12 mouse cellular contexts compared by ENCODE assay signal in genomic region chr5:122102476-122103050, GRCm38 (mm10). TPM values are rescaled to one million over a fixed set of nuclear protein-coding genes. Genes with fewer than 3 reads are reported as not detected.
DNase-seq lines count a peak whose midpoint lies in the region; ATAC-seq and TF ChIP-seq lines count a peak whose summit lies in the region.
"Had no signal": no experiment of that assay in that cellular context is flagged by ENCODE, and none has a peak within 500 bp of the region (broad histone marks: within the 10 kb centered on the region; RNA-seq: fewer than 3 reads in every experiment).

No protein-coding gene starts in this region.

- no peak overlapping the region for H3K27ac ChIP-seq in forebrain, embryonic 14.5 days (ENCODE audit: low read depth, low read length)
- H3K27ac ChIP-seq in forebrain, embryonic 10.5 days, result no peak overlapping the region
- no peak overlapping the region for H3K27ac ChIP-seq in lung, embryonic 14.5 days (ENCODE audit: low read depth)
- H3K27ac ChIP-seq in lung, postnatal 0 days (ENCODE audit: low read length), result no peak overlapping the region
- H3K27ac ChIP-seq in heart, postnatal 0 days (ENCODE audit: low read depth), result peak overlapping the region; percentile 99
- H3K27ac ChIP-seq in stomach, embryonic 14.5 days (ENCODE audit: low read length), result no peak overlapping the region

- no peaks in the 10 kb centered on the region for H3K4me1 ChIP-seq in forebrain, embryonic 14.5 days (ENCODE audit: control insufficient read depth, insufficient read depth, low read length)
- H3K4me1 ChIP-seq in forebrain, embryonic 10.5 days, result peaks cover 10% of the 10 kb centered on the region
- H3K4me1 ChIP-seq in lung, embryonic 14.5 days (ENCODE audit: insufficient read depth), result no peaks in the 10 kb centered on the region
- no peaks in the 10 kb centered on the region for H3K4me1 ChIP-seq in lung, postnatal 0 days (ENCODE audit: insufficient read depth, low read depth, low read length)
- no peaks in the 10 kb centered on the region for H3K4me1 ChIP-seq in heart, postnatal 0 days (ENCODE audit: control insufficient read depth, insufficient read depth)
- no peaks in the 10 kb centered on the region for H3K4me1 ChIP-seq in stomach, embryonic 14.5 days (ENCODE audit: control insufficient read depth, insufficient read depth, low read length)

- WGBS in forebrain, embryonic 14.5 days, result 48% methylated on average over 7 of the region's 7 CpGs
- WGBS in forebrain, embryonic 10.5 days, result 70% methylated on average over 7 of the region's 7 CpGs
- 14% methylated on average over 7 of the region's 7 CpGs for WGBS in lung, embryonic 14.5 days
- WGBS in lung, postnatal 0 days, result 15% methylated on average over 7 of the region's 7 CpGs
- WGBS in heart, postnatal 0 days, result 6% methylated on average over 7 of the region's 7 CpGs
- 21% methylated on average over 7 of the region's 7 CpGs for WGBS in stomach, embryonic 14.5 days

- TF ChIP-seq CTCF in lung, embryonic 14.5 days (IDR thresholded peaks at IDR 0.05; ENCODE audit: low read depth), result no peak
- no peak for TF ChIP-seq CTCF in lung, postnatal 0 days (IDR thresholded peaks at IDR 0.05)
- no peak for TF ChIP-seq CTCF in heart, postnatal 0 days (IDR thresholded peaks at IDR 0.05; ENCODE audit: low read depth)

- no peak for DNase-seq in forebrain, embryonic 14.5 days (ENCODE audit: low spot score)
- no peak for DNase-seq in forebrain, embryonic 10.5 days (ENCODE audit: extremely low spot score, low spot score)
- DNase-seq in lung, embryonic 14.5 days, result no peak
- no peak for DNase-seq in lung, postnatal 0 days (ENCODE audit: low spot score)
- peak; percentile 70 for DNase-seq in heart, postnatal 0 days (ENCODE audit: low spot score)
- DNase-seq: adrenal gland, postnatal 25 days had no signal

- H3K27me3 ChIP-seq in forebrain, embryonic 14.5 days (replicated peaks; ENCODE audit: control insufficient read depth, insufficient read depth, low read length), result no peaks in the 10 kb centered on the region
- peaks cover 28% of the 10 kb centered on the region for H3K27me3 ChIP-seq in forebrain, embryonic 10.5 days (ENCODE audit: poor library complexity, severe bottlenecking)
- peaks cover 27% of the 10 kb centered on the region; the same call in 1 of the 2 replicates for H3K27me3 ChIP-seq in lung, embryonic 14.5 days (ENCODE audit: insufficient read depth, low read length)
- H3K27me3 ChIP-seq in lung, postnatal 0 days (replicated peaks; ENCODE audit: insufficient read depth, low read length), result no peaks in the 10 kb centered on the region
- no peaks in the 10 kb centered on the region for H3K27me3 ChIP-seq in heart, postnatal 0 days (ENCODE audit: control insufficient read depth, insufficient read depth, low read length)
- H3K27me3 ChIP-seq in stomach, embryonic 14.5 days (ENCODE audit: control insufficient read depth, insufficient read depth, low read length), result no peaks in the 10 kb centered on the region

- TF ChIP-seq EP300 in lung, postnatal 0 days (IDR thresholded peaks at IDR 0.05), result no peak
- no peak for TF ChIP-seq EP300 in heart, postnatal 0 days (IDR thresholded peaks at IDR 0.05; ENCODE audit: low read depth)

- no peak for ATAC-seq in forebrain, embryonic 14.5 days
- ATAC-seq in lung, embryonic 14.5 days (ENCODE audit: insufficient read depth), result no peak
- ATAC-seq in lung, postnatal 0 days, result no peak
- peak; percentile 19; the same call in 1 of the 2 replicates for ATAC-seq in heart, postnatal 0 days (ENCODE audit: insufficient read depth, low read depth)
- ATAC-seq in stomach, embryonic 14.5 days (ENCODE audit: insufficient number of reproducible peaks, insufficient read depth, low FRiP score, low read depth), result no peak
- ATAC-seq in megakaryocyte, adult 5-6 weeks (ENCODE audit: poor library complexity, severe bottlenecking), result no peak
- no peak for ATAC-seq in granulocyte monocyte progenitor cell, adult 5-6 weeks (replicated peaks; ENCODE audit: poor library complexity, severe bottlenecking)
- ATAC-seq: Patski had no signal

- 0 out of 2 replicates have a peak overlapping the region, but pooled peaks have one; percentile 5 for H3K4me2 ChIP-seq in forebrain, embryonic 14.5 days (ENCODE audit: low read length)
- H3K4me2 ChIP-seq in lung, embryonic 14.5 days, result peak overlapping the region; percentile 35; the same call in 1 of the 2 replicates
- no peak overlapping the region for H3K4me2 ChIP-seq in lung, postnatal 0 days (replicated peaks; ENCODE audit: low read depth, low read length)
- peak overlapping the region; percentile 68 for H3K4me2 ChIP-seq in heart, postnatal 0 days (ENCODE audit: low read depth, low read length)
- H3K4me2 ChIP-seq in stomach, embryonic 14.5 days (replicated peaks; ENCODE audit: low read depth, low read length), result peak overlapping the region; percentile 11
- H3K4me2 ChIP-seq: liver, embryonic 11.5 days had no signal

- no peak overlapping the region for H3K4me3 ChIP-seq in forebrain, embryonic 14.5 days (ENCODE audit: low read depth, low read length)
- no peak overlapping the region for H3K4me3 ChIP-seq in forebrain, embryonic 10.5 days
- no peak overlapping the region for H3K4me3 ChIP-seq in lung, embryonic 14.5 days (ENCODE audit: low read depth, low read length)
- no peak overlapping the region for H3K4me3 ChIP-seq in lung, postnatal 0 days (ENCODE audit: low read depth, low read length)
- H3K4me3 ChIP-seq in heart, postnatal 0 days (ENCODE audit: low read depth, low read length), result peak overlapping the region; percentile 61
- H3K4me3 ChIP-seq in stomach, embryonic 14.5 days (ENCODE audit: low read depth, low read length), result no peak overlapping the region
- H3K4me3 ChIP-seq: megakaryocyte, embryonic 14.5 days had no signal

- H3K36me3 ChIP-seq in forebrain, embryonic 14.5 days (ENCODE audit: control insufficient read depth, insufficient read depth, low read length), result no peaks in the 10 kb centered on the region
- H3K36me3 ChIP-seq in forebrain, embryonic 10.5 days (replicated peaks), result no peaks in the 10 kb centered on the region
- no peaks in the 10 kb centered on the region for H3K36me3 ChIP-seq in lung, embryonic 14.5 days (ENCODE audit: insufficient read depth)
- no peaks in the 10 kb centered on the region for H3K36me3 ChIP-seq in lung, postnatal 0 days (ENCODE audit: insufficient read depth, low read length)
- peaks cover 43% of the 10 kb centered on the region for H3K36me3 ChIP-seq in heart, postnatal 0 days (replicated peaks; ENCODE audit: control insufficient read depth, insufficient read depth, low read length)
- H3K36me3 ChIP-seq in stomach, embryonic 14.5 days (ENCODE audit: control insufficient read depth, insufficient read depth, low read length), result no peaks in the 10 kb centered on the region

- H3K9ac ChIP-seq in forebrain, embryonic 14.5 days (ENCODE audit: low read length), result no peak overlapping the region
- no peak overlapping the region for H3K9ac ChIP-seq in lung, embryonic 14.5 days
- H3K9ac ChIP-seq in lung, postnatal 0 days (replicated peaks; ENCODE audit: low read depth), result no peak overlapping the region
- H3K9ac ChIP-seq in heart, postnatal 0 days (replicated peaks; ENCODE audit: low read depth, low read length), result peak overlapping the region; percentile 90
- H3K9ac ChIP-seq in stomach, embryonic 14.5 days (replicated peaks; ENCODE audit: low read depth, low read length), result no peak overlapping the region

- H3K9me3 ChIP-seq in forebrain, embryonic 14.5 days (replicated peaks; ENCODE audit: control insufficient read depth, low read length), result no peaks in the 10 kb centered on the region
- H3K9me3 ChIP-seq in forebrain, embryonic 10.5 days, result no peaks in the 10 kb centered on the region
- no peaks in the 10 kb centered on the region for H3K9me3 ChIP-seq in lung, embryonic 14.5 days (ENCODE audit: low read depth, low read length)
- no peaks in the 10 kb centered on the region for H3K9me3 ChIP-seq in lung, postnatal 0 days (ENCODE audit: low read length)
- H3K9me3 ChIP-seq in heart, postnatal 0 days (replicated peaks; ENCODE audit: control insufficient read depth, low read length), result no peaks in the 10 kb centered on the region
- H3K9me3 ChIP-seq in stomach, embryonic 14.5 days (ENCODE audit: control insufficient read depth, low read depth, low read length), result no peaks in the 10 kb centered on the region
- H3K9me3 ChIP-seq: megakaryocyte, embryonic 14.5 days had no signal

RNA-seq across cellular contexts. Expression of gene Myl2, which starts 1.8 kb away (rescaled TPM):
- 1.0 and 1.1 TPM in 2 replicates for polyA plus RNA-seq in forebrain, embryonic 14.5 days (2014; fragmentation: Nextera tagmentation; extraction: Ambion mirVana)
- polyA plus RNA-seq in forebrain, embryonic 10.5 days (2016; fragmentation: Nextera tagmentation; extraction: Ambion mirVana), result not detected in 2 replicates
- 0.42 and 2.4 TPM in 2 replicates for polyA plus RNA-seq in lung, embryonic 14.5 days (2014; fragmentation: Nextera tagmentation; extraction: Ambion mirVana)
- polyA plus RNA-seq in lung, postnatal 0 days (2015; fragmentation: Nextera tagmentation; extraction: Ambion mirVana), result 2.8 and 3.5 TPM in 2 replicates
- 7,568 and 8,637 TPM in 2 replicates for total RNA-seq in heart, postnatal 0 days (2014; rRNA removed; ENCODE audit: low replicate concordance)
- polyA plus RNA-seq in heart, postnatal 0 days (2015; fragmentation: Nextera tagmentation; extraction: Ambion mirVana), result 15,488 and 15,525 TPM in 2 replicates
- 1.7 and 2.3 TPM in 2 replicates for polyA plus RNA-seq in stomach, embryonic 14.5 days (2014; fragmentation: Nextera tagmentation; extraction: Ambion mirVana)
- total RNA-seq in megakaryocyte, adult 5-6 weeks (2015), result 0.85 and 1.1 TPM in 2 replicates
- 3.4 and 6.4 TPM in 2 replicates for total RNA-seq in megakaryocyte, adult 5-6 weeks (2017)
- total RNA-seq in granulocyte monocyte progenitor cell, adult 5-6 weeks (2014; fragmentation: Nextera tagmentation), result not detected in 2 replicates
- not detected in 2 replicates for total RNA-seq in granulocyte monocyte progenitor cell, adult 5-6 weeks (2017)
- total RNA-seq: adrenal gland, postnatal 25 days had no signal
- polyA plus RNA-seq: Patski had no signal

RNA-seq across cellular contexts. Expression of gene Ccdc63, which starts 38.1 kb away (rescaled TPM):
- polyA plus RNA-seq in forebrain, embryonic 14.5 days (2014; fragmentation: Nextera tagmentation; extraction: Ambion mirVana), result not detected in 2 replicates
- not detected in 2 replicates for polyA plus RNA-seq in forebrain, embryonic 10.5 days (2016; fragmentation: Nextera tagmentation; extraction: Ambion mirVana)
- 0.33 TPM in 1 of 2 replicates, not detected in the other for polyA plus RNA-seq in lung, embryonic 14.5 days (2014; fragmentation: Nextera tagmentation; extraction: Ambion mirVana)
- polyA plus RNA-seq in lung, postnatal 0 days (2015; fragmentation: Nextera tagmentation; extraction: Ambion mirVana), result 0.18 TPM in 1 of 2 replicates, not detected in the other
- total RNA-seq in heart, postnatal 0 days (2014; rRNA removed; ENCODE audit: low replicate concordance), result not detected in 2 replicates
- polyA plus RNA-seq in heart, postnatal 0 days (2015; fragmentation: Nextera tagmentation; extraction: Ambion mirVana), result 0.26 and 0.27 TPM in 2 replicates
- polyA plus RNA-seq in stomach, embryonic 14.5 days (2014; fragmentation: Nextera tagmentation; extraction: Ambion mirVana), result not detected in 2 replicates
- total RNA-seq in megakaryocyte, adult 5-6 weeks (2015), result 1.1 and 1.8 TPM in 2 replicates
- 1.3 and 3.5 TPM in 2 replicates for total RNA-seq in megakaryocyte, adult 5-6 weeks (2017)
- 1.1 and 2.0 TPM in 2 replicates for total RNA-seq in granulocyte monocyte progenitor cell, adult 5-6 weeks (2014; fragmentation: Nextera tagmentation)
- total RNA-seq in granulocyte monocyte progenitor cell, adult 5-6 weeks (2017), result 0.60 TPM in 1 of 2 replicates, not detected in the other
- total RNA-seq: adrenal gland, postnatal 25 days had no signal
- polyA plus RNA-seq: Patski had no signal

RNA-seq across cellular contexts. Expression of gene Cux2, which starts 52.7 kb away (rescaled TPM):
- polyA plus RNA-seq in forebrain, embryonic 14.5 days (2014; fragmentation: Nextera tagmentation; extraction: Ambion mirVana), result 16.7 and 30.0 TPM in 2 replicates
- 5.0 and 6.5 TPM in 2 replicates for polyA plus RNA-seq in forebrain, embryonic 10.5 days (2016; fragmentation: Nextera tagmentation; extraction: Ambion mirVana)
- 3.6 and 4.0 TPM in 2 replicates for polyA plus RNA-seq in lung, embryonic 14.5 days (2014; fragmentation: Nextera tagmentation; extraction: Ambion mirVana)
- polyA plus RNA-seq in lung, postnatal 0 days (2015; fragmentation: Nextera tagmentation; extraction: Ambion mirVana), result 0.47 and 0.75 TPM in 2 replicates
- total RNA-seq in heart, postnatal 0 days (2014; rRNA removed; ENCODE audit: low replicate concordance), result 3.3 and 9.5 TPM in 2 replicates
- 1.3 and 1.4 TPM in 2 replicates for polyA plus RNA-seq in heart, postnatal 0 days (2015; fragmentation: Nextera tagmentation; extraction: Ambion mirVana)
- polyA plus RNA-seq in stomach, embryonic 14.5 days (2014; fragmentation: Nextera tagmentation; extraction: Ambion mirVana), result 9.0 and 9.6 TPM in 2 replicates
- total RNA-seq in megakaryocyte, adult 5-6 weeks (2015), result 0.25 and 0.27 TPM in 2 replicates
- total RNA-seq in megakaryocyte, adult 5-6 weeks (2017), result 0.16 and 0.22 TPM in 2 replicates
- total RNA-seq in granulocyte monocyte progenitor cell, adult 5-6 weeks (2014; fragmentation: Nextera tagmentation), result 3.3 TPM in 1 of 2 replicates, not detected in the other
- 1.9 TPM in 1 of 2 replicates, not detected in the other for total RNA-seq in granulocyte monocyte progenitor cell, adult 5-6 weeks (2017)

RNA-seq across cellular contexts. Expression of gene Ppp1cc, which starts 55.5 kb away (rescaled TPM):
- 274 and 280 TPM in 2 replicates for polyA plus RNA-seq in forebrain, embryonic 14.5 days (2014; fragmentation: Nextera tagmentation; extraction: Ambion mirVana)
- polyA plus RNA-seq in forebrain, embryonic 10.5 days (2016; fragmentation: Nextera tagmentation; extraction: Ambion mirVana), result 337 and 341 TPM in 2 replicates
- 276 and 293 TPM in 2 replicates for polyA plus RNA-seq in lung, embryonic 14.5 days (2014; fragmentation: Nextera tagmentation; extraction: Ambion mirVana)
- polyA plus RNA-seq in lung, postnatal 0 days (2015; fragmentation: Nextera tagmentation; extraction: Ambion mirVana), result 137 and 150 TPM in 2 replicates
- 199 and 295 TPM in 2 replicates for total RNA-seq in heart, postnatal 0 days (2014; rRNA removed; ENCODE audit: low replicate concordance)
- polyA plus RNA-seq in heart, postnatal 0 days (2015; fragmentation: Nextera tagmentation; extraction: Ambion mirVana), result 146 and 157 TPM in 2 replicates
- 221 and 234 TPM in 2 replicates for polyA plus RNA-seq in stomach, embryonic 14.5 days (2014; fragmentation: Nextera tagmentation; extraction: Ambion mirVana)
- 354 and 364 TPM in 2 replicates for total RNA-seq in megakaryocyte, adult 5-6 weeks (2015)
- total RNA-seq in megakaryocyte, adult 5-6 weeks (2017), result 189 and 193 TPM in 2 replicates
- total RNA-seq in granulocyte monocyte progenitor cell, adult 5-6 weeks (2014; fragmentation: Nextera tagmentation), result 284 and 366 TPM in 2 replicates
- total RNA-seq in granulocyte monocyte progenitor cell, adult 5-6 weeks (2017), result 247 and 254 TPM in 2 replicates

Comparison
In these comparisons a context has a peak if more than half of its experiments do, and no peak if none do; other contexts are left out.
1. RNA of gene Myl2, which starts 1.8 kb away (polyA plus RNA-seq): 15,488 to 15,525 TPM in heart, postnatal 0 days; 2.8 to 3.5 TPM in lung, postnatal 0 days, 1.7 to 2.3 TPM in stomach, embryonic 14.5 days, 1.0 to 1.1 TPM in forebrain, embryonic 14.5 days, 0.42 to 2.4 TPM in lung, embryonic 14.5 days and not detected in forebrain, embryonic 10.5 days; every median in the first group is over 1,000 times any median in the second.